Mouse (Mus musculus) heart, embryonic 14.5 days (tissue): ENCODE measurements around the gene Celf5. TPM values are rescaled to one million over a fixed set of nuclear protein-coding genes. Genes with fewer than 3 reads are reported as not detected.
A peak's percentile ranks its signal among the peaks of the same experiment; 100 is the strongest.

Experiments
- ATAC-seq: fragments of 200-750 bp; cut with Nextera tagmentation; 2 replicates; pipeline ENCODE4 v1.8.0; 2017; ENCODE audit warnings: low read depth, moderate TSS enrichment; ENCODE audit not compliant: insufficient number of reproducible peaks, insufficient read depth, low FRiP score
- H3K27ac ChIP-seq, 2 experiments: fragments of 200-500 bp in 1 of 2; fragments of 300-500 bp in 1 of 2; sonication (generic) in 1 of 2; replicated peaks in 1 of 2; 2 replicates each; pipeline ENCODE4 v1.5.1; 2012 to 2014; ENCODE audit warnings: low read depth in 2 of 2, low read length in 2 of 2, control low read depth in 1 of 2, mild to moderate bottlenecking in 1 of 2, mixed read lengths in 1 of 2; ENCODE audit not compliant: control insufficient read depth in 1 of 2, insufficient read depth in 1 of 2
- H3K27me3 ChIP-seq: fragments of 300-500 bp; sonication (generic); 2 replicates; pipeline ENCODE4 v1.6.1; 2014; ENCODE audit warnings: mild to moderate bottlenecking, low read length, control low read depth; ENCODE audit not compliant: control insufficient read depth, insufficient read depth
- H3K36me3 ChIP-seq: fragments of 300-500 bp; sonication (generic); 2 replicates; pipeline ENCODE4 v1.6.1; 2014; ENCODE audit warnings: mild to moderate bottlenecking, control low read depth, low read length, mixed read lengths; ENCODE audit not compliant: control insufficient read depth, insufficient read depth
- H3K4me1 ChIP-seq, 2 experiments: fragments of 200-500 bp in 1 of 2; fragments of 300-500 bp in 1 of 2; sonication (generic) in 1 of 2; 2 replicates each; pipeline ENCODE4 v1.6.1; 2012 to 2014; ENCODE audit warnings: low read length in 2 of 2, control low read depth in 1 of 2, mixed read lengths in 1 of 2; ENCODE audit not compliant: control insufficient read depth in 2 of 2, insufficient read depth in 2 of 2
- H3K4me2 ChIP-seq: fragments of 300-500 bp; sonication (generic); 2 replicates; pipeline ENCODE4 v1.6.1; 2014; ENCODE audit warnings: mild to moderate bottlenecking, low read length
- H3K4me3 ChIP-seq, 2 experiments: fragments of 200-500 bp in 1 of 2; fragments of 300-500 bp in 1 of 2; sonication (generic) in 1 of 2; 2 replicates each; pipeline ENCODE4 v1.5.1; 2012 to 2014; ENCODE audit warnings: low read length in 2 of 2, mild to moderate bottlenecking in 2 of 2, control low read depth in 1 of 2, low read depth in 1 of 2, moderate library complexity in 1 of 2; ENCODE audit not compliant: control insufficient read depth in 1 of 2, insufficient read depth in 1 of 2
- H3K9ac ChIP-seq: fragments of 300-500 bp; sonication (generic); 2 replicates; pipeline ENCODE4 v1.6.1; 2014; ENCODE audit warnings: mild to moderate bottlenecking, low read length
- H3K9me3 ChIP-seq: fragments of 300-500 bp; sonication (generic); 2 replicates; pipeline ENCODE4 v1.6.1; 2016; ENCODE audit warnings: low read length, control low read depth; ENCODE audit not compliant: control insufficient read depth
- WGBS: fragments of 180-500 bp; shearing (Covaris S2); extraction: QIAGEN DNeasy Blood & Tissue Kit; methylation state at CpG from one replicate; pipeline ENCODE4 v1.1.7; 2014; 5-methylcytosine and 5-hydroxymethylcytosine counted together
- polyA plus RNA-seq: library from polyadenylated mRNA; unstranded; fragments of >200 nt; fragmentation: Nextera tagmentation; extraction: Ambion mirVana; gene quantifications from 2 replicates; pipeline ENCODE4 v1.2.1, GENCODE M21; 2014

Celf5 gene
- polyA plus RNA-seq, 1 experiment from 2014 or later: 0.19 TPM

DNA sequence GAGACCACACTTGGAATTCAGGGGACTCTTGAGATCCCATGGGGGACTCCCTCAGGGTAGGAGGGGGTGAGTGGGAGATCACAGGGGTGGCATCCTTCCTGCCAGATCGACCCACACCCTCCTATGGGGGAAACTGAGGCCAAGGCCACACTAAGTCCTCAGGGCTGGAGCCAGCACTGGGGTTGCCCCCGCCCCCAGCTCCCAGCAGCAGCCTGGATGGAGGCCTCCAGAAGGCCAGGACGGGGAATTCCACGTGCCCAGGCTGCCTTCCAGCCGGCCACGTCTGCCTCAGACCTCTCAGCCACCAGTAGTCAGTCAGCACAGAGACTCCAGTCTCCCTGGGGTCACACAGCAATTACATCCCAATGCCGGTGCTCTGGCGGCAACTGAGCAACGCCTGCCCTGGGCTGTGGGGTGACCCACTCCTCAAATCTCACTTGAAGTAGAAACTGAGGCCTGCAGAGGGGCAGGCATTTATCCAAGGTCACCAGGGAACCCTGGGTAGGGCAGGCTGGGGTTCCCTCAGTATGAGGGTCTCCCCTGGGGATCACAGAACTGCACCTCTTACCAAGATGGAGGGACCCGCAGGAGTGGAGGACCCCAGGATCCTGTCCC is 57.2 kb downstream of the Celf5 start:
- peaks cover 27 to 39% of the 10 kb centered on the region in 2 experiments for H3K4me1 ChIP-seq
- peak overlapping the region; percentile 22 to 71; a peak in 3 of 4 replicates for H3K27ac ChIP-seq
- peak overlapping the region; percentile 59 to 73 for H3K4me3 ChIP-seq
- 37% methylated on average over 10 of the region's 10 CpGs for WGBS
- H3K27me3 ChIP-seq: no peaks in the 10 kb centered on the region
- H3K9ac ChIP-seq: peak overlapping the region; percentile 84
- peaks cover 3% of the 10 kb centered on the region for H3K36me3 ChIP-seq
- no peaks in the 10 kb centered on the region for H3K9me3 ChIP-seq
- ATAC-seq: no peak
- peak overlapping the region; percentile 93 for H3K4me2 ChIP-seq

GRCm38 (mm10) chr10:81424246-81425051 is 58.1 kb downstream of the Celf5 start:
- H3K4me2 ChIP-seq: peak overlapping the region; percentile 93
- H3K9me3 ChIP-seq: no peaks in the 10 kb centered on the region
- peaks cover 12% of the 10 kb centered on the region for H3K36me3 ChIP-seq
- peak; percentile 10; the same call in 1 of the 2 replicates for ATAC-seq
- H3K4me1 ChIP-seq: peaks cover 24 to 34% of the 10 kb centered on the region in 2 experiments
- 12% methylated on average over 25 of the region's 25 CpGs for WGBS
- peak overlapping the region; percentile 17 to 59 for H3K4me3 ChIP-seq
- H3K27ac ChIP-seq: peak overlapping the region; percentile 65 to 71
- peak overlapping the region; percentile 84 for H3K9ac ChIP-seq
- H3K27me3 ChIP-seq: no peaks in the 10 kb centered on the region

GRCm38 (mm10) chr10:81423476-81424245 is 58.8 kb downstream of the Celf5 start:
- Histone ChIP-seq H3K9ac (peak overlapping the region; percentile 84; the same call in 1 of the 2 replicates), H3K4me1 (peaks cover 25 to 39% of the 10 kb centered on the region in 2 experiments)
- WGBS: 74% methylated on average over 4 of the region's 4 CpGs

DNA sequence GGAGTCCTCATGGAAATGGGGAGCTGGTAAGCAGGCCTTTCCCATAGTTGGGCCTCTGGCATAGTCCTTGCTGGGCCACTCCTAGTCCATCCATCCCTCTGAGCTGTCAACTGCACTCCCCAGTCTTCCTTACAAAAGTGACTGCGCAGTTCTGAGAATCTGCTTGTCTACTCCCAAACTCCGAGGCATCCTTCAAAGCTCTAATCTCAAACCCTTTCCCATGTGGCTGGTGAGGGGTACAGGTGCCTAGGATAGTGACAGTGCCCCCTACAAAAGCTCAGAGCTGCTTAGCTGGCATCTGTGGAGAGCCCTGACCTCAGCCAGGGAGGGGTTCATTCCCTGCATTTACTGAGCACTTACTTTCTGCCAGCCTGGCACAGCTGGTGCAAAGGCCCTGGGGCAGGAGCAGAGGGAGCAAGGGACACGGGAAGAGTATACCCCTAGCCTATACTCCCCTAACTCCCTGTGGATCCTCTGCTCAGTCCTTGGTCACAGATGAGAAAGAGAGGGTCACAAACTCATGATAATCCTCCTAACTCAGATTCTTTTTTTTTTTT is 59.8 kb downstream of the Celf5 start:
- Histone ChIP-seq H3K4me2 (no peak overlapping the region), H3K36me3 (peaks cover 23% of the 10 kb centered on the region), H3K27ac (no peak overlapping the region), H3K27me3 (no peaks in the 10 kb centered on the region), H3K9ac (no peak overlapping the region), H3K4me3 (no peak overlapping the region), H3K4me1 (peaks cover 28 to 46% of the 10 kb centered on the region in 2 experiments), H3K9me3 (no peaks in the 10 kb centered on the region)
- 82% methylated on average over 3 of the region's 3 CpGs for WGBS
- no peak for ATAC-seq

More at GRCm38 (mm10) chr10:81423476-81424245, 58.8 kb downstream of the Celf5 start:
- no peak overlapping the region for H3K4me3 ChIP-seq
- no peak for ATAC-seq
- peaks cover 20% of the 10 kb centered on the region for H3K36me3 ChIP-seq
- H3K4me2 ChIP-seq: peak overlapping the region; percentile 93
- no peaks in the 10 kb centered on the region for H3K9me3 ChIP-seq
- H3K27ac ChIP-seq: peak overlapping the region in 1 of 2 experiments; percentile 71; a peak in 2 of 4 replicates
- no peaks in the 10 kb centered on the region for H3K27me3 ChIP-seq

- Histone ChIP-seq H3K36me3 (peaks cover 26% of the 10 kb centered on the region), H3K27me3 (no peaks in the 10 kb centered on the region), H3K4me2 (no peak overlapping the region), H3K9ac (no peak overlapping the region), H3K27ac (no peak overlapping the region), H3K9me3 (no peaks in the 10 kb centered on the region), H3K4me1 (peaks cover 30 to 48% of the 10 kb centered on the region in 2 experiments), H3K4me3 (no peak overlapping the region)
- WGBS: 75% methylated on average over 6 of the region's 6 CpGs
- no peak for ATAC-seq
These were observed 60.3 kb downstream of the Celf5 start for GRCm38 (mm10) chr10:81422191-81422590.

DNA sequence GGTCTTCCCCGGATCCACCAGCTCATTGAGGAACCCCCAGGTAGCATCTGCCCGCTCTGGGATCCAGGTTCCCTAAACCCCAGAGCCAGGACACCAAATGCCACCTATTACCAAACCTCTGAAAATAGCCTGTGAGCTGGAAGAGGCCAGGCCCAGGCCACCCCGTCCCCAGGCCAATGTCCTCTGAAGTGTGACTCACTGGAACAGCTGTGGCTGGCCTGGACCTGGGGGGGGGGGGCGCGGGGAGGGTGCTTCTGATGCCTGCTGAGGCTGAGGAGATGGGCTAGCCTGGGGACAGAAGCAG is 60.8 kb downstream of the Celf5 start:
- no peak overlapping the region for H3K27ac ChIP-seq
- peaks cover 32 to 51% of the 10 kb centered on the region in 2 experiments for H3K4me1 ChIP-seq
- no peak overlapping the region for H3K4me2 ChIP-seq
- peaks cover 26% of the 10 kb centered on the region for H3K36me3 ChIP-seq
- no peak overlapping the region for H3K4me3 ChIP-seq
- H3K9me3 ChIP-seq: no peaks in the 10 kb centered on the region
- H3K27me3 ChIP-seq: no peaks in the 10 kb centered on the region
- H3K9ac ChIP-seq: no peak overlapping the region
- no peak for ATAC-seq
- WGBS: 62% methylated on average over 5 of the region's 5 CpGs

DNA sequence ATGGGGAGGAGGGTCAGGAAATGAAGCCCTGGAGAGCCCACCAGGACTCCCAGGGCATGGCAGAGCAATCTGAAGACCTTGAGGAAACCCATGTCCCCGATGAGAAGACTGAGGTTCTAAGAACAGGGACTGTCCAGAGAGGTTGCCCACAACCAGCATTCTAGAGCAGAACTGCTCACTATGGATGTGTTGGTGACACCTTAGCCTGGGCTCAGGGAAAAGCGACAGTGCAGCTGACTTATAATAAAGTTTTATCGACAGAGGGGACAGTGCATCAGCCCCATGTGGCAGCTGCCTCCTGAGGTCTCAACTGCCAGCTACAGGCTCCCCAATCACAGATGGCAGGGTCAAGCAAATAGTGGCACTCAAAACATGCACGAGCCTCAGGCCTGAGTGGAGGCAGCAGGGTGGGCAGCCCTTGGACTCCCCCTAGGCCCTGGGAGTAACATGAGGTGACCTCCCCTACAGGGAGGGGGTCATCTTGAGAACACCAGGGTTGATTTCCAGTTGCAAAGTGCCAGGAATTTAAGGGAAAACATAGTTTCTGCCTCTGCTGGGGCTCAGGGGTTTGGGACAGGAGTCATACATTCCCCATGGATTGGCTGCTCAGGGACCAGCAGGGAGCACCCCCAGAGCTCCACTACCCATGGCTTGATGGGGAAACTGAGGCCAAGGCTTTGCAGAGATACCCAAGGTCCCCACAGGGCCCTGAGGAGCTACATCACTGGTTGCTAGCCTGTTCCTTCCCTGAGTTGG is 61.3 kb downstream of the Celf5 start:
- Histone ChIP-seq H3K27me3 (no peaks in the 10 kb centered on the region), H3K9ac (no peak overlapping the region), H3K9me3 (no peaks in the 10 kb centered on the region), H3K4me1 (peaks cover 36 to 56% of the 10 kb centered on the region in 2 experiments), H3K4me3 (no peak overlapping the region), H3K27ac (no peak overlapping the region), H3K4me2 (no peak overlapping the region), H3K36me3 (peaks cover 26% of the 10 kb centered on the region)
- no peak for ATAC-seq
- 79% methylated on average over 4 of the region's 4 CpGs for WGBS
